Mouse (Mus musculus): ENCODE measurements around the gene Itih3.

Itih3 gene

GRCm38 (mm10) chr14:30906001-30906400, 17.6 kb downstream of the Itih3 start:
- in situ Hi-C loops (cut with MboI; ENCODE audit: low pct_unique_long_range_greater_than_20kb in 1 of 2, low sequenced_read_pairs in 2 of 2, unreplicated experiment in 1 of 2) = no loop called here

- in situ Hi-C loops (cut with MboI; ENCODE audit: low pct_unique_long_range_greater_than_20kb in 1 of 2, low sequenced_read_pairs in 2 of 2, unreplicated experiment in 1 of 2) = no loop called here
Measured at GRCm38 (mm10) chr14:30904307-30904706, 19.3 kb downstream of the Itih3 start.

DNA sequence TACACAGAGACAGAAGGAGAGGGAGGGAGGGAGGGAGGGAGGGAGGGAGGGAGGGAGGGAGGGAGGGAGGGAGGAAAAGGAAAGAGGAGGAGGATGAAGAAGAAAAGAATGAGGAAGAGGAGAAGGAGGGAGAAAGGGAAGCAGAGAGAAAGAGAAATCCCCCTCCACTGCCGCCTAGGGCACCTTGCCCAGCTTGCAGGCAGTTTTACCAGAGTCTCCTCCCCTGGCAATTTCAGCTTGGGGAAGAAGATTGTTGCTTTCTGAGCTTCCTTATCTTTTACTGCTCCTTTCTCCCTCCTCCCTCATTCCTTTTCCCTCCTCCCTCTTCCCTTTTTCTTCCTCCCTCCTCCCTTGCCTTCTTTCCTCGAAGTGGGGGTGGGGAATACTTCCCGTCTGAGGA, 20.5 kb downstream of the Itih3 start:
- in situ Hi-C loops (cut with MboI; ENCODE audit: low pct_unique_long_range_greater_than_20kb in 1 of 2, low sequenced_read_pairs in 2 of 2, unreplicated experiment in 1 of 2) = no loop called here

DNA sequence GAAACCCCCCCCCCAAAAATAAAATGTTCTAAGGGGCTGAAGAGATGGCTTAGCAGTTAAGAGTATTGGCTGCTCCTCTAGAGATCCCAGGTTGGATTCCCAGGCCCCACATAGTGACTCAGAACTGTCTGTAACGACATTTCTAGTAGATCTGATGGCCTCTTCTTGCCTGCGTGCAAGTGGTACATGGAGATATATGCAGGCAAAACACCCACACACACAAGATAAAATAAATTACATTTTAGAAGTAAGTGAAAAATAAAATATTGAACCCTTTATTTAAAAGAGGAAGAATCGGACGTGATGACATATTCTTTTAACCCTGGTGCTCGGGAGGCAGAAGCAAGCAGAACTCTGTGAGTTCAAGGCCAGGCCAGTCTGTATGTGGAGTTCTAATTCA, 20.9 kb downstream of the Itih3 start:
- in situ Hi-C loops (cut with MboI; ENCODE audit: low pct_unique_long_range_greater_than_20kb in 1 of 2, low sequenced_read_pairs in 2 of 2, unreplicated experiment in 1 of 2) = no loop called here

GRCm38 (mm10) chr14:30899972-30900371, 23.6 kb downstream of the Itih3 start:
- in situ Hi-C loops (cut with MboI; ENCODE audit: low pct_unique_long_range_greater_than_20kb in 1 of 2, low sequenced_read_pairs in 2 of 2, unreplicated experiment in 1 of 2) = no loop called here

DNA sequence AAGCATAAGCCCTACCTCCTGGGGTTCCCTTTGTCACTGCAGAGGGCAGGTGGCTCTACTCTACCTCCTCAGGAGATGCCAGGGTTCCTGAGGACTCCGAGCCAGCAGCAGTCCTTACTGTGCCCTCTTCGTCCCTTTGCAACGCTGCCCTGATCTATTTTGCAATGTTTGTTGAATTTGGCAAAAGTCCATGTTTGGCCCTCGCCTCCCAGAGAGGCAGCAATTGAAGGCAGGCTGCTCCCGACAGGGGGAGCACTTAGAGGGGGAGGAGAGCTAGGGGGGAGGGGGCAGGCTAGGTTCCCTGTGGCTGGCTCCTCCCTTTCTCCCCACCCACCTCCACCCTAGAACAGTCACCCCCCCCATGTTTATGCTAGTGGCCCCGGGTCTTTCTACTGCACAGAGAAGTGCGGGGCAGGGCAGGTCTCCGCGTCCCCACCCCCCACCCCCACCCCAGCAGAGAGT, 35.3 kb downstream of the Itih3 start:
- in situ Hi-C loops (cut with MboI; ENCODE audit: low pct_unique_long_range_greater_than_20kb in 1 of 2, low sequenced_read_pairs in 2 of 2, unreplicated experiment in 1 of 2) = no loop called here

GRCm38 (mm10) chr14:30886204-30886603, 37.4 kb downstream of the Itih3 start, which contains the start of gene Itih4:
Gene Itih4 (plus strand): TSS chr14:30886476.
- in situ Hi-C loops (cut with MboI; ENCODE audit: low pct_unique_long_range_greater_than_20kb in 1 of 2, low sequenced_read_pairs in 2 of 2, unreplicated experiment in 1 of 2) = no loop called here

DNA sequence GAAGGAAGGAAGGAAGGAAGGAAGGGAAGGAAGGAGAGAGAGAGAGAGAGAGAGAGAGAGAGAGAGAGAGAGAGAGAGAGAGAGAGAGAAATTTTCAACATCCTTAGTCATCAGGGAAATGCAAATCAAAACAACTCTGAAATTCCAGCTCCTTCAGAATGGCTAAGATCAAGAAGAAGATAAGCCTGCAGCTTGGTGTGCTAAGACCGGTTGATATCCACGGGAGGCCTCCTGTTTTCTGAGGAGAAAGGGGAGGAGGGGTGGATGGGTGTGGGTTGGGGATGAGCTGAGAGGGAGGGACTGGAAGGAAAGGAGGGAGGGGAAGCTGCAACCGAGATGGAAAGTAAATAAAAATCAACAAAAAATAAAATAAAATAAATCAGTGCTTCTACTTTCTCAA, 38.3 kb downstream of the Itih3 start:
- in situ Hi-C loops (cut with MboI; ENCODE audit: low pct_unique_long_range_greater_than_20kb in 1 of 2, low sequenced_read_pairs in 2 of 2, unreplicated experiment in 1 of 2) = no loop called here

DNA sequence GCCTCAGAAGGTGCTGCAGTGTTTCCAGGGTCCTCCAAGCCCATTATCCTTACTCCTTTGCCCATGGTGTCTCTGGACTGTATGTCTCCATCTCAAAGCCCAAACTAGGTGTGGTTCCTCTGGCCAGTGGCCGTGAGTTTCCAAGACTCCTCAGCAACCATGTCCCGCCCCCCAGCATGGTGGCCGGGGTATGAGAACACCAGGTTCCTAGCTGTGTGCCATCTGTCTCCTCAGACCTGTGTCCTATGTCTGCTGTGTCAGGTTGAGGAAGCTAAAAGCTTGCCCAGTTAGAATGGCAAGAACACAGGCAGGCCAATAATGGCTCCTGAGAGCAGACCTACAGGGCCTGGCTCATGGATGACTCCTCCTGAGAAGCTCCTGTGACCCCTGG, 41.8 kb downstream of the Itih3 start:
- in situ Hi-C loops (cut with MboI; ENCODE audit: low pct_unique_long_range_greater_than_20kb in 1 of 2, low sequenced_read_pairs in 2 of 2, unreplicated experiment in 1 of 2) = no loop called here

- in situ Hi-C loops (cut with MboI; ENCODE audit: low pct_unique_long_range_greater_than_20kb in 1 of 2, low sequenced_read_pairs in 2 of 2, unreplicated experiment in 1 of 2) = no loop called here
Measured at GRCm38 (mm10) chr14:30880811-30881717, 42.5 kb downstream of the Itih3 start.

GRCm38 (mm10) chr14:30880251-30880650, 43.3 kb downstream of the Itih3 start:
- in situ Hi-C loops (cut with MboI; ENCODE audit: low pct_unique_long_range_greater_than_20kb in 1 of 2, low sequenced_read_pairs in 2 of 2, unreplicated experiment in 1 of 2) = no loop called here

DNA sequence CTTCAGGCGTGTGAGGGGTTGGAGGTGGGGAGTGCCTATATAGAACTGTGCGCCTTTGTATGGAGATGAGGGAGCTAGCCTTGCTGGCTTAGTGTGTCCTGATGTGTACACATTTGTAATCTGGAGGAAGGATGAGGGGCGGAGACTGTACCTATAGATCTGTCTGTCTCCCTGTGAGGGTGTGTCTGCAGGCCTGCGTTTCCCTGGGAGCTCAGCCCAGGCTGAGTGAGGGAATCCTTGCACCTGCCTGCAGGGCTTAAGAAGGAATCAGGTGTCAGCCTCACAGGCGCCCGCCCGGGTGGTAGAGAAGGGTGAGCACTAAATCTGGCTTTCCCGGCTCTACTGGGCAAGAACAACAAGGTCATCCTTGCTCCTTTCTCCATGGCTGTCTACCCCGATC, 43.8 kb downstream of the Itih3 start:
- in situ Hi-C loops (cut with MboI; ENCODE audit: low pct_unique_long_range_greater_than_20kb in 1 of 2, low sequenced_read_pairs in 2 of 2, unreplicated experiment in 1 of 2) = no loop called here

- in situ Hi-C loops (cut with MboI; ENCODE audit: low pct_unique_long_range_greater_than_20kb in 1 of 2, low sequenced_read_pairs in 2 of 2, unreplicated experiment in 1 of 2) = no loop called here
Measured at GRCm38 (mm10) chr14:30878958-30879571, 44.5 kb downstream of the Itih3 start, which contains the start of gene Mustn1. Gene Mustn1 (plus strand): TSS chr14:30879200.

DNA sequence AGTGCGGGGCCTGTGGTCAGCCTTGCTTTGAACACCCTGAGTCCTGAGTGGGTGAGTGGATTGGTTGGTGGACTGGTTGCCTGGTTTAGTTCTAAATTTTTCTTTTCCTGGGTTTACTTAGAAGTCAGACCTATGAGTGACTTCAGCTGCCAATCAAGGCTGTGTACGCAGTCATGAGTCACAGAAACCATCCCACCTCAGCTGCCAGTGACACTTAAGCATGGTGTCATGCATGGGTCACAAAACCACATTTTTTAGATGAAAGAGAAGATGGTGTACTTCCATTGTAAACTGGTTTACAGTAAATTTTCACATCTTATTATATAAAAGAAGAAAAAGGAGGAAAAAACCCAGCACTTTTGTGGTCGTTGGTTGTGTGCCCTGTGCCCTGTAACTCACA, 45.7 kb downstream of the Itih3 start:
- in situ Hi-C loops (cut with MboI; ENCODE audit: low pct_unique_long_range_greater_than_20kb in 1 of 2, low sequenced_read_pairs in 2 of 2, unreplicated experiment in 1 of 2) = no loop called here

- in situ Hi-C loops (cut with MboI; ENCODE audit: low pct_unique_long_range_greater_than_20kb in 1 of 2, low sequenced_read_pairs in 2 of 2, unreplicated experiment in 1 of 2) = no loop called here
Measured at GRCm38 (mm10) chr14:30876451-30876850, 47.1 kb downstream of the Itih3 start.

- in situ Hi-C loops (cut with MboI; ENCODE audit: low pct_unique_long_range_greater_than_20kb in 1 of 2, low sequenced_read_pairs in 2 of 2, unreplicated experiment in 1 of 2) = no loop called here
Measured at GRCm38 (mm10) chr14:30875955-30876354, 47.6 kb downstream of the Itih3 start.

- in situ Hi-C loops (cut with MboI; ENCODE audit: low pct_unique_long_range_greater_than_20kb in 1 of 2, low sequenced_read_pairs in 2 of 2, unreplicated experiment in 1 of 2) = no loop called here
Measured at GRCm38 (mm10) chr14:30875130-30875865, 48.3 kb downstream of the Itih3 start.

DNA sequence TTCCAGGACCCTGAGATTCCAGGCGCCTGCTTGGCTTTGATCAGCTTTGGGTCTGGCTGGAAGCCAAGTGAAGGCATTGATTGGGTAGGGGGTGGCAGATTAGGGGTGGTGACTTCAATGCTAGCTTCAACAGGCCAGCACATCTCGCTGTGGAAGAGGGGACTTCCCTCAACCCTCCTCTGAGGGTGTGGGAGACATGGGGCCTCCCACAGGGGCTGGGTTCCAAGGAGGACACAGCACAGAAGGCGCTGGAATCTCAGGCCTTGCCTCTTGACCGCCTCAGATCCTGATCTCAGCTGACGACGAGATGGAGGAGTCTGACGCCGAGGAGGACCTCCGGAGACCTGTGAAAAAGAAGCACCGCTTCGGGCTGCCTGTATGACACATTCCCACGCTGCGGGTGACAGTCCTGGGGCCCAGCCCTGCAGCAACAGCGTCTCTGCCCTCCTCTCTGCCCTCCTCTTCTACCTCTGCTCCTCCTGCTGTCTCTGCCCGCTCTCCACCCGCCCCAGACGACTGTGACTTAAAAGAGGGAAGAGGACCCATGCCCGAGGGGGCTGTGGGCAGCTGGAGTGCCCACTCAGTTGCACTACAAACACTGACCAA, 49.4 kb downstream of the Itih3 start:
- in situ Hi-C loops (cut with MboI; ENCODE audit: low pct_unique_long_range_greater_than_20kb in 1 of 2, low sequenced_read_pairs in 2 of 2, unreplicated experiment in 1 of 2) = no loop called here

Data from mouse embryonic stem cell (cell line).